Mouse (Mus musculus) heart, embryonic 10.5 days (tissue): ENCODE results near the gene Hnrnpm. TPM values are rescaled to one million over a fixed set of nuclear protein-coding genes. Genes with fewer than 3 reads are reported as not detected.
A peak's percentile ranks its signal among the peaks of the same experiment; 100 is the strongest.
"Not testable (repeated sequence)": the region's sequence is repeated elsewhere in the genome, so short reads cannot be mapped to it uniquely, and the experiment has no call there.

Experiments
- DNase-seq: peaks from one replicate; pipeline ENCODE4 v3.0.0-alpha.2; 2017; ENCODE audit warnings: low spot score
- H3K27ac ChIP-seq: fragments of 300-500 bp; sonication (generic); 2 replicates; pipeline ENCODE4 v1.5.1; 2016; ENCODE audit warnings: mild to moderate bottlenecking
- H3K27me3 ChIP-seq: fragments of 300-500 bp; sonication (generic); 2 replicates; pipeline ENCODE4 v1.6.1; 2016; ENCODE audit warnings: mild to moderate bottlenecking; ENCODE audit not compliant: poor library complexity, insufficient read depth, severe bottlenecking
- H3K36me3 ChIP-seq: fragments of 300-500 bp; sonication (generic); 2 replicates; pipeline ENCODE4 v1.6.1; 2016; ENCODE audit warnings: mild to moderate bottlenecking, moderate library complexity
- H3K4me1 ChIP-seq: fragments of 300-500 bp; sonication (generic); 2 replicates; pipeline ENCODE4 v1.6.1; 2016; ENCODE audit warnings: mild to moderate bottlenecking
- H3K4me3 ChIP-seq: fragments of 300-500 bp; sonication (generic); 2 replicates; pipeline ENCODE4 v1.5.1; 2016; ENCODE audit warnings: mild to moderate bottlenecking, moderate library complexity
- H3K9me3 ChIP-seq: fragments of 300-500 bp; sonication (generic); 2 replicates; pipeline ENCODE4 v1.6.1; 2016; ENCODE audit warnings: mild to moderate bottlenecking, moderate library complexity
- WGBS: fragments of 180-500 bp; shearing (Covaris S2); methylation state at CpG from one replicate; pipeline ENCODE4 v1.1.7; 2016; 5-methylcytosine and 5-hydroxymethylcytosine counted together
- polyA plus RNA-seq: library from polyadenylated mRNA; unstranded; fragments of >200 nt; fragmentation: Nextera tagmentation; extraction: Ambion mirVana; gene quantifications from 2 replicates; pipeline ENCODE4 v1.2.1, GENCODE M21; 2016

Gene Hnrnpm
- polyA plus RNA-seq, result 281 and 336 TPM in 2 replicates

DNA sequence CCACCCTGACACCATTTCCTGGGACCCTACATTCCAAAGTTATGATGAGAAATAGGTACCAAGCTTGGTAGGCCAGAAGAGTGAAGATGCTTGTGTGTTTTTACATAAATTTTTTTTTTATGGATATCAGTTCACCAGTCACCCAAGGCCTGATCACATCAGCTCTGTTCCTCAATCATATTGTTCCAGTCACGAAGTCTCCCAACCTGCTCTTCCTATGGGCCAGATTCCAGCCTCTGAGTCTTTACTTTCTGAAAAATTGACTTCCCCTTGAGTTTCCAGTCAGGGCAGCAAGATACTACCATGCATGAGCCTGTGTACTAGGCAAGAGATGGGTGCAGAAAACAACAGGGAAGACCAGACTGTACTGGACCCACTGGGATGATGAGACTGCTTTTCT, at the start of gene Hnrnpm:
Hnrnpm (minus strand) TSS at position 101 of the 400 bp plus-strand sequence.
- Histone ChIP-seq H3K36me3 (peaks cover 11% of the 10 kb centered on the region), H3K4me3 (peak within 1 kb of the TSS; percentile 88), H3K27me3 (no peaks in the 10 kb centered on the region), H3K9me3 (no peaks in the 10 kb centered on the region), H3K27ac (peak within 1 kb of the TSS; percentile 97; the same call in 1 of the 2 replicates), H3K4me1 (peaks cover 31% of the 10 kb centered on the region)
- no peak for DNase-seq
- WGBS, result 79% methylated on average over 1 of the region's 1 CpGs

DNA sequence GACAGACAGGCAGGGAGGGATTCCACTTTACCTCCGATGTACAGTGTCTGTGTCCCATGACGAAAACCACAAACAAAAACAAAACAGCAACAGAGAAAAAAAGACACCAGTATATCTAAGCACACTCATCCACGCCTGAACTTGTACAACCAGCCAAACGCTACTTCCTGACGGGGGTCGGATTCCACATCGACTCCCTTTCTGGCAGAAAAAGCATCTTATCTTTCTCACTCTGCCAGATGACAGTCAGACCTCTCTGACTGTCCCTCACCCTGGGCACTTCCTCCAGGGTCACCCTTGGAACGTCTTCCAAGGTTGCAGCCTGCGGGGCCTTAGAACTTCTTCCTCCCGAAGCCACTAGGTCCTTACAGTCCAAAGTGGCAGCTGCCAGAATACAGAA, 46.9 kb upstream of the Hnrnpm start:
- H3K4me1 ChIP-seq, H3K36me3 ChIP-seq, H3K27ac ChIP-seq, H3K4me3 ChIP-seq, H3K27me3 ChIP-seq, H3K9me3 ChIP-seq: not testable (repeated sequence)
- 51% methylated on average over 10 of the region's 10 CpGs for WGBS
- peak; percentile 64 for DNase-seq

DNA sequence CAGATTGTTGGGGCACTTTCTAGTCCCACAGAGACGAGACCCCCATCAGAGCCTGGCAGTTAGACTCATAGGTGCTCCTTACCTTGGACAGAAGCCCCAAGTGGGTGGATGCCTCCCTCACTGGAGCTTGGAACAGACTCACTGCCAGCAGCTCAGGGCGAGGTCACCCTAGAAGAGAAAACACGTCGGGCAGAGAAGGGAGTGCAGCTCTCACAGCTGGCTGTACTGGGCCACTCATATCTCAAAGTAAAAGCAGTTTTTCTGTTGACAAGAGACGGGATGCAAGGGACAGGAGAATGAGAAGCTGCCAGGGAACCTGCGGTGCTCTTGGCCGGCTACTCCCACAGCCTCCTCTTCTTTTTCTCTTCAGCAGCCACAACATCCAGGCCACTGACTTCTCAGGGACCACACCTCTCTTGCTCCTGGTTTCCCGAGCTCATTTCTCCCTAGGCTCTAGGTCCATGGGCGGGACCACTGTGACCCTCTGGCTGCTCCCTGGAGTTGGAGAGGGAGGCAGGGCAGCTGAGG, 46.0 kb upstream of the Hnrnpm start:
- not testable (repeated sequence) for H3K36me3 ChIP-seq, H3K4me3 ChIP-seq, H3K9me3 ChIP-seq, H3K27ac ChIP-seq, H3K4me1 ChIP-seq, H3K27me3 ChIP-seq
- peak; percentile 30 for DNase-seq
- WGBS, result 58% methylated on average over 9 of the region's 9 CpGs

DNA sequence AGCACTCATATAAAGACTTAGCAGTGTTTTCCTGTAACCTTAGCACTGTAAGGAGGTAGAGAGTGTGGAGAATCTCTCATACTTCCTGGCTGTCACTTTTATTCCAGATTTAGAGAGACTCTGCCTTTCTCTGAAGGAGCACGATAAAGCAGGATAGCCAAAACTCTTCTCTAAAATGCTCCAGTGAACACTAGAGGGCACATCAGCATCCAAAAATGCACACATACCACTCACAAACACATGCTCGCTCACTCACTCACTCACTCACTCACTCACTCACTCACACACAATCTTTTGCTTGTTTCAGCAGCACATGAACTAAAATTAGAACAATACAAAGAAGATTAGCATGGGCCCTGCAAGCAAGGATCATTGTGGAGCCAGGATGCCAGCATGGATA, 42.6 kb upstream of the Hnrnpm start:
- H3K9me3 ChIP-seq, result 0 out of 2 replicates have a peak, but pooled peaks cover 4% of the 10 kb centered on the region
- H3K4me3 ChIP-seq, result no peak overlapping the region
- 68% methylated on average over 2 of the region's 2 CpGs for WGBS
- no peak overlapping the region for H3K27ac ChIP-seq
- peak; percentile 59 for DNase-seq
- peaks cover 4% of the 10 kb centered on the region; the same call in 1 of the 2 replicates for H3K4me1 ChIP-seq
- no peaks in the 10 kb centered on the region for H3K36me3 ChIP-seq
- no peaks in the 10 kb centered on the region for H3K27me3 ChIP-seq

DNA sequence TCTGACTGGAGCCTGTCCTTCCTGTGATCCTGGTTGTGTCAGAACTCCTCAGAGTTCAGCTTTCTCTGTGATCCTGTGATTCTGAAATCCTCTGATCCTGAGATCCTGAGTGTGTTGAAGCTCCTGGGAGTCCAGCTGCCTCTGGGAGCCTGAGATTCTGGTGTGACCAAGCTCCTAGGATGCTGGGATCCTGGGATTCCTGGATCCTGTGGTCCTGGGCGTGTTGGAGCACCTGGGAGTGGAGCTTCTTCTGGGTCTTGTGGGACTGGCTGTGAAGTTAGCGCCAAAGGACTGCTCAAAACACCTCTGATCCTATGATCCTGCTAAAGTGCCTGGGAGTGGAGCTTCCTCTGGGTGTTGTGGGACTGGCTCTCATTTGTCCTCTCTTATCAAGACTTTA, 41.7 kb upstream of the Hnrnpm start:
- peaks cover 4% of the 10 kb centered on the region; the same call in 1 of the 2 replicates for H3K4me1 ChIP-seq
- 82% methylated on average over 2 of the region's 2 CpGs for WGBS
- H3K36me3 ChIP-seq, result no peaks in the 10 kb centered on the region
- H3K27ac ChIP-seq, result no peak overlapping the region
- no peaks in the 10 kb centered on the region for H3K27me3 ChIP-seq
- no peak overlapping the region for H3K4me3 ChIP-seq
- 0 out of 2 replicates have a peak, but pooled peaks cover 4% of the 10 kb centered on the region for H3K9me3 ChIP-seq
- DNase-seq, result peak; percentile 72

DNA sequence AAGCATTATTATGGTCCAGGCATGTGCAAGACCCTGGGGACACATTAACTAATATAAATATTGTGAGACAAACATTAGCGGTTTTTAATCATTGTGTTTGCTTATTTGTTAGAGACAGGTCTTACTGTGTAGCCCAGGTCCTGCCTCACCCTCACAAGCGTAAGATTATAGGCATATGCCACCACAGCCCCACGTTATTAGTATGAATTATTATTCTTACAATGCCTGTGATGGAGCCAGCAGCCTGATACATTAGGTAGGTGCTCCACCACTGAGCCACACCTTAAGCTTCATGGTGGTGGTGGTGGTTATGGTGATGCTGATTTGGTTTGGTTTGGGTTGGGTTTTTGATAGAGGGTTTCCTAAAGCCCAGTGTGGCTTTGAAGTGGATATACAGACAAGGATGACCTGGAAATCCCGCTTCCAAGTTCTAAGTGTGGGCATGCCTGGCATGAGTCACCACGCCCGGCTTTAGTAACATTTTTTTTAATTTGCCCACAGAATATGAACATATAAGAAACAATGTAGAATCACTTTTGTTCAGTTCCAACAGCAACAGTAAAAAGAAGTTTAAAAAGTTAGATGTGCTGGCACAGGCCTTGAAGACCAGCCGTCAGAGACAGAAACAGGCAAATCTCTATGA, 33.2 kb upstream of the Hnrnpm start:
- DNase-seq, result peak; percentile 58
- H3K4me1 ChIP-seq, result no peaks in the 10 kb centered on the region; the same call in 1 of the 2 replicates
- no peaks in the 10 kb centered on the region for H3K36me3 ChIP-seq
- no peak overlapping the region for H3K4me3 ChIP-seq
- no peak overlapping the region for H3K27ac ChIP-seq
- 91% methylated on average over 7 of the region's 7 CpGs for WGBS
- H3K9me3 ChIP-seq, result no peaks in the 10 kb centered on the region
- H3K27me3 ChIP-seq, result no peaks in the 10 kb centered on the region

DNA sequence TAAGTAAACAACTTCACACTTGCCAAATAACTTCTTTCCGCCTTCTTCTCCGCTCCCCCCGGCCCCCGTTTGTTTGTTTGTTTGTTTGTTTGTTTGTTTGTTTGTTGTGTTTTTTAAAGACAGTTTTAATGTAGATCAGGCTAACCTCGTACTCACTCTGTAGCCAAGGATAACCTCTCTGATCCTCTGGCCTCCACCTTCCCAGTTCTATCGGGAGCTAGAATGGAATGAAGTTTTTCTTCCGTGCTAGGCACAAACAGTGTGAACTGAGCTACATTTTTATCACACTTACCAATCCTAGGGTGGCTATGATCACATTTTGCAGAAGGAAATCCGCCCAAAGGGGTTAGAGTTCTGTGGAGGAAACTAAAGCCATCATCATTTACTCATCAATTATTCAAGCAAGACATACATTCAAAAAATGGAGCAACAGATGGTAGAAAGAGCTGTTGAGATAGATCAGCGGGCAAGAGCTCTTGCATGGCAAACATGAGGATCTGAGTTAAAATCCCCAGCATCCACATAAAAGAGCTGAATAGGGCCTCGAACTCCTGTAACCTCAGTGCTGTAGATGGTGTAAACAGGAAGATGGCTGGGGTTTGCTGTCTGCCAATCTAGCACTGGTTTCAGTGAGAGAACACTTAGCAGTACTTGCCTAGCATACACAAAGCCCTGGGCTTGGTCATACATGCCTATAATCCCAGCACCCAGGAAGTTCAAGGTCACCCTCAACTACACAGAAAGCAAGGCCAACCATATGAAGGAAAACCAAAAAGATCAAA, 32.5 kb upstream of the Hnrnpm start:
- 45% methylated on average over 10 of the region's 10 CpGs for WGBS
- Histone ChIP-seq H3K27ac (peak overlapping the region; percentile 89), H3K4me1 (peaks cover 5% of the 10 kb centered on the region; the same call in 1 of the 2 replicates), H3K36me3 (no peaks in the 10 kb centered on the region), H3K4me3 (peak overlapping the region; percentile 92), H3K9me3 (no peaks in the 10 kb centered on the region), H3K27me3 (no peaks in the 10 kb centered on the region)
- DNase-seq, result peak; percentile 70

DNA sequence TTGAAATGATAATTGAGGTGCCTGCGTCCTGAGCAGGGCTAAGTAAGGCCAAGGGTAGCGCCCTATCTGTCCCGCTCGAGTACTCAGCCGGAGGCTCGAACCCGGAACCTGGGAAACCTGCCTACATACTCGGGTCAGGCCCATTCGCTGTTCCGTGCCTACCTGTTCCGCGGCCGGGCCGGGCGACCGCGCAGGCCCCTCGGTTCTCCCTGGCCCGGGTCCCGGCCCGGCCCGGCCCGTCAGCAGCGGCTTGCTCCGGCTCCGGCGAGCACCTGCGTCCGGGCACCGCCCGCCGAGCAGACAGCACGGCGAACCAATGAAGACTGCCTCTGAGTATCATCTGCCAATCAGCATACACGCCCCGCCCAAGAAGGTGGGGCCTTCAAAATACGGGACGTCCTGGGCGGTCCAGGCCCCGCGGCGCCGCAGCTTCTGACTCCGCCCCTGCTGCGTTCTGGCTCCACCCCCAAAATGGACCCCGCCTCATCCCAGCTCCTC, 31.8 kb upstream of the Hnrnpm start, which contains the start of gene March2:
March2 (minus strand) TSS at position 287 of the 498 bp plus-strand sequence.
- H3K4me1 ChIP-seq, result peaks cover 6% of the 10 kb centered on the region; the same call in 1 of the 2 replicates
- H3K36me3 ChIP-seq, result no peaks in the 10 kb centered on the region
- WGBS, result under 1% methylated on average over 46 of the region's 46 CpGs
- peak within 1 kb of the TSS; percentile 92 for H3K4me3 ChIP-seq
- no peaks in the 10 kb centered on the region for H3K27me3 ChIP-seq
- H3K9me3 ChIP-seq, result no peaks in the 10 kb centered on the region
- H3K27ac ChIP-seq, result peak within 1 kb of the TSS; percentile 89
- DNase-seq, result peak; percentile 99

DNA sequence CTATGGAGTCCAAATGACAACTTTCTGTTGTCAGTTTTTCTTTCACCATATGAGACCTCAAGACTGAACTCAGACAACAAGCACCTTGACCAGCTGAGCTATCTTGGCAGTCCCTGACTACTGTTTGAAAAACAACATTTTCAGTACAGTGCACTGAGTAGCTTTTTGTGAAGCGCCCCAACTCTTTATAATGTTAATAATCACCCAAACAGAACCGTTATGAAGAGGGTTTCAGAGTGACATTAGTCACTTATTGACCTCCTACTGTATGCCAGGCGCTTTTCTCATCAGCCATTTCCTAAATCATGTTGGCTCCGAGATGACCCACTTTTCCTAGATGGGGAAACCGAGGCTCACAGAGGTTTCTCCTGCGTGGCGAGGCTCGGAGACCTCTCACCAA, 31.3 kb upstream of the Hnrnpm start:
- Histone ChIP-seq H3K9me3 (no peaks in the 10 kb centered on the region), H3K27ac (peak overlapping the region; percentile 89)
- 9% methylated on average over 8 of the region's 8 CpGs for WGBS

DNA sequence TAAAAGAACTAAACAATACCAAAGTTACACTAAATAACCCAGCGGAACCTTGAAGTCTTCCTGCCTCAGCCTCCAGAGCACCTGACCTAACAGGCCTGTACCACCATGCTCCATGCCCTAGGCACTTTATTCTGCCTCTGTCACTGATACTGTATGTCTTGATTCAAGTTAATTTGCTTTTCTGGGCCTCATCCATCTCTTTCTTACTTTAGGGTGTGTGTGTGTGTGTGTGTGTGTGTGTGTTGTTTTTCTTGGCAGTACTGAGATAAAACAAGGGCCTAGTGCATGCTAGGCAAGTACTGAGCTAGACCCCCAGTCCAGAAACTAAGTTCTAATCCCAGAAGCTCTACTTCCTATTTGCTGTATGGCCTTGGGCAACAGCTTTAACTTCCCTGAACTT, 30.6 kb upstream of the Hnrnpm start:
- H3K4me3 ChIP-seq, result peak overlapping the region; percentile 29

More for the DNA sequence above, 31.3 kb upstream of the Hnrnpm start:
- Histone ChIP-seq H3K4me1 (peaks cover 9% of the 10 kb centered on the region; the same call in 1 of the 2 replicates), H3K4me3 (peak overlapping the region; percentile 92), H3K27me3 (no peaks in the 10 kb centered on the region), H3K36me3 (no peaks in the 10 kb centered on the region)
- no peak for DNase-seq

DNA sequence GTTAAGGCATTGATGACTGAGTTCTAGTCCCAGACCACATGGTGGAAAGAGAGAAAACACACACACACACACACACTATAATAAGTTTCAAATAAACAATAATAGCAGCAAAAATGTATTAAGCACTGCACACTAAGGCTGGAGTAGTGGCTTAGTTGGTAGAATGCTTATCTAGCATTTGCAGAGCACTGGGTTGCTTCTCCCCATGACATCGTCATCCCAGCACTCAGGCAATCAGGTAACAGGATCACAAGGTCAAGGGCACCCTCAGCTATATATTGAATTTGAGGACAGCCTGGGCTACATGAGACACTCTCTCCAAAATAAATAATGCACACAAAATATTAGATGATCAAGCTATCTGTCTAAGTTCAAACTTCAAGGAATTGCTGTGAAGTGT, 28.1 kb upstream of the Hnrnpm start:
- 59% methylated on average over 1 of the region's 1 CpGs for WGBS

More for the DNA sequence above, 30.6 kb upstream of the Hnrnpm start:
- peak; percentile 53 for DNase-seq
- 90% methylated on average over 1 of the region's 1 CpGs for WGBS
- Histone ChIP-seq H3K4me1 (peaks cover 9% of the 10 kb centered on the region; the same call in 1 of the 2 replicates), H3K9me3 (no peaks in the 10 kb centered on the region), H3K27me3 (no peaks in the 10 kb centered on the region), H3K27ac (peak overlapping the region; percentile 10; the same call in 1 of the 2 replicates), H3K36me3 (no peaks in the 10 kb centered on the region)

DNA sequence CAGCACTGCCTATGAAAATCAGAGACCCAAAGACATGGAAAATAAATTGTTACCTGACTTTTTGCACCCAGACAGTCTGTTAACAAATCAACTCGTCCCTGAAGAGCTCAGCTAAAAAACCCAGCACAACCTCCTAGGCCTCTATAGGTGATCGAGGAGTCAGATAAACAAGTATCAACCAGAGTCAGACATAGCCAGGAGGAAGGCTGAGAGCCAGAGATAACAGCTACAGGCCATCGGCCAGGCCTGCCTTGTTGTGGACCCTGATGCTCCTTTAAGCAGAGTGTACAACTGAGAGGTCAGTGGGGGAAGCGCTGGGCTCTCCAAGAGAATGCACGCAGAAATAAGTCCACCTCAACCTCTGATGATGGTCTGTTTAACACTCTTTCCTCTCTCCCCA, 26.6 kb upstream of the Hnrnpm start:
- Histone ChIP-seq H3K4me1 (peaks cover 9% of the 10 kb centered on the region; the same call in 1 of the 2 replicates), H3K9me3 (peaks cover 7% of the 10 kb centered on the region; the same call in 1 of the 2 replicates), H3K4me3 (no peak overlapping the region), H3K36me3 (peaks cover 26% of the 10 kb centered on the region), H3K27ac (peak overlapping the region; percentile 54; the same call in 1 of the 2 replicates), H3K27me3 (no peaks in the 10 kb centered on the region)
- peak; percentile 93 for DNase-seq
- 42% methylated on average over 5 of the region's 5 CpGs for WGBS

More for the DNA sequence above, 28.1 kb upstream of the Hnrnpm start:
- H3K27me3 ChIP-seq, result no peaks in the 10 kb centered on the region
- H3K4me3 ChIP-seq, result no peak overlapping the region
- peak overlapping the region; percentile 81; the same call in 1 of the 2 replicates for H3K27ac ChIP-seq
- peaks cover 9% of the 10 kb centered on the region; the same call in 1 of the 2 replicates for H3K4me1 ChIP-seq
- peak; percentile 66 for DNase-seq
- peaks cover 13% of the 10 kb centered on the region for H3K36me3 ChIP-seq
- H3K9me3 ChIP-seq, result peaks cover 7% of the 10 kb centered on the region; the same call in 1 of the 2 replicates
